Mouse (Mus musculus): Measurements from ENCODE around the gene Galnt17. TPM values are rescaled to one million over a fixed set of nuclear protein-coding genes. Genes with fewer than 3 reads are reported as not detected.

Galnt17 gene
- total and polyA plus RNA-seq, 2 experiments = 0.01 to 0.09 TPM

DNA sequence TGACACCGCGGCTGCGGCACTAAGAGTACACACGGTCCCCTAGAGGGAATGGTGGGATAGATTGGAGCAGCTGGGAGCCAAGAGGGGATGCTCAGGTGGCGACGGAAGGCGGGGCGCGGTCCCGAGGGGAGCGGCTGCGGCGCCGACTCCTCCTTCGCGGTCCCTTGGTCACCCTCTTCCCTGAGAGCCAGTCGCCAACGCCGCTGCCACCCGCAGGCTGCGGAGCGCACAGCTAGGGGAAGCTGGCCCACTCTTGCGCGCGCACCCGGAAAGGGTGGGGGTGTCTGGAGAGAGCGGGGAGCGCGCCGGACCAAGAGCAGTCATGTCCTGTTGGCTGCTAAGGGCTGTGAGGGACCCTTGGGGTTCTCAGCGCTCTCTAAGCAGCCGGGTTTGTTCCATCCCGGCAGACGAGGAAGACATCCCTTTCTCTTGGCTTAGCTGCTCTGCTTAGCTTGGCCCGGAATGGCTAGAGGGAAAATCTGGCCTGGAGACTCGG lies 593 bp downstream of the Galnt17 start:
- Histone ChIP-seq H3K27ac (replicated peaks; ENCODE audit: insufficient read depth, low read depth, low read length) (no peak overlapping the region), H3K79me2 (ENCODE audit: control insufficient read depth, insufficient read depth, low read length) (no peaks in the 10 kb centered on the region), H3K4me3 (ENCODE audit: insufficient read depth, low read depth, low read length) (peak overlapping the region; percentile 47), H3K36me3 (ENCODE audit: control insufficient read depth, insufficient read depth, low read length) (no peaks in the 10 kb centered on the region), H3K9ac (ENCODE audit: low read depth, low read length) (no peak overlapping the region), H3K27me3 (ENCODE audit: control insufficient read depth, insufficient read depth, low read length) (peaks cover 9% of the 10 kb centered on the region), H3K4me1 (ENCODE audit: control insufficient read depth, insufficient read depth, low read length) (no peaks in the 10 kb centered on the region)
- no peak for DNase-seq (ENCODE audit: extremely low read depth, low read depth, low spot score)
- WGBS = 1% methylated on average over 36 of the region's 36 CpGs
- TF ChIP-seq CTCF (IDR thresholded peaks at IDR 0.05; ENCODE audit: low read depth, low read length) (no peak), POLR2A (IDR thresholded peaks at IDR 0.05; ENCODE audit: extremely low read depth, insufficient read depth, low read length) (no peak)

DNA sequence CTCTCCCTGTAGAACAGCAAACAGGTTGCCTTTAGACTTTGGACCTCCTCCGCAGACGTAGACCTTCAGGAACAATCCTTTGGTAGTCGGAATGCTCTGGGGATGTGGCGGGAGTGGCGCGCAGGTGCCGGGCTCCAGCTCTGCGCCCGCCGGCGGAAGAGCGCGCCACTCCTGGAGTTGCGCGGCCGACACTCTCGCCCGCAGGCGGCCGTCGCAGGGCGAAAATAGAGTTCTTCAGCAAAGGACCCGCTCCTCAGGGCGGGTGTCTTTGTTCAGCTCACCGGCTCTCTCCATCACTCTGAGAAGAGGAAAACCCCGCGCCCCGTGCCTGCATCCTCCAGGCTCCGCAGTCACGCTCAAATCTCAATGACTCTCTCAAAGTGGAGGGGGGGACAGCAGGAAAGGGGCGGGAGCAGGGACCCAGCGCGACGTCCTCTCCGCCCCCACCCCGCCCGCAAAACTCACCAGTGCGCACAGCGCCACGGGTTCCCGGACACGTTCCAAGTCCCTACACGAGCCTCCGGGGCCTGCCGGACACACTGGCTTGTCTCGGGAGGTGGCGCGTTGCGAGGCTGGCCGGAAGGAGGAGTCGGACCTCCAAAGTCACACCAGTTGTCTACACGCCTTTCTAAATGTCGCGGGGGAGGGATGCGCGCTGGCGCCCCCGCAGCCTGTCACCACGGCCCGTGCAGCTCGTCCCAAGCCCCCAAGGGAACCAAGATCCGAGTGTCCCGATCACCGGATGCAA lies 1.2 kb downstream of the Galnt17 start:
- no peak overlapping the region for H3K27ac ChIP-seq (replicated peaks; ENCODE audit: insufficient read depth, low read depth, low read length)
- H3K79me2 ChIP-seq (ENCODE audit: control insufficient read depth, insufficient read depth, low read length) = no peaks in the 10 kb centered on the region
- no peak overlapping the region for H3K9ac ChIP-seq (ENCODE audit: low read depth, low read length)
- H3K4me3 ChIP-seq (ENCODE audit: insufficient read depth, low read depth, low read length) = peak overlapping the region; percentile 47
- no peaks in the 10 kb centered on the region for H3K4me1 ChIP-seq (ENCODE audit: control insufficient read depth, insufficient read depth, low read length)
- no peak for TF ChIP-seq CTCF (IDR thresholded peaks at IDR 0.05; ENCODE audit: low read depth, low read length)
- TF ChIP-seq POLR2A (IDR thresholded peaks at IDR 0.05; ENCODE audit: extremely low read depth, insufficient read depth, low read length) = no peak
- whole genome bisulfite sequencing = 2% methylated on average over 64 of the region's 64 CpGs
- no peaks in the 10 kb centered on the region for H3K36me3 ChIP-seq (ENCODE audit: control insufficient read depth, insufficient read depth, low read length)
- no peak for DNase-seq (ENCODE audit: extremely low read depth, low read depth, low spot score)
- peaks cover 9% of the 10 kb centered on the region for H3K27me3 ChIP-seq (ENCODE audit: control insufficient read depth, insufficient read depth, low read length)

- Histone ChIP-seq H3K9ac (ENCODE audit: low read depth, low read length) (no peak overlapping the region), H3K79me2 (ENCODE audit: control insufficient read depth, insufficient read depth, low read length) (no peaks in the 10 kb centered on the region), H3K27ac (replicated peaks; ENCODE audit: insufficient read depth, low read depth, low read length) (no peak overlapping the region), H3K36me3 (ENCODE audit: control insufficient read depth, insufficient read depth, low read length) (no peaks in the 10 kb centered on the region), H3K4me1 (ENCODE audit: control insufficient read depth, insufficient read depth, low read length) (no peaks in the 10 kb centered on the region), H3K4me3 (ENCODE audit: insufficient read depth, low read depth, low read length) (no peak overlapping the region), H3K27me3 (ENCODE audit: control insufficient read depth, insufficient read depth, low read length) (peaks cover 9% of the 10 kb centered on the region)
- 2% methylated on average over 39 of the region's 39 CpGs for WGBS
- no peak for DNase-seq (ENCODE audit: extremely low read depth, low read depth, low spot score)
- no peak for TF ChIP-seq CTCF (IDR thresholded peaks at IDR 0.05; ENCODE audit: low read depth, low read length)
These were observed 1.9 kb downstream of the Galnt17 start for GRCm38 (mm10) chr5:131306321-131306907.

DNA sequence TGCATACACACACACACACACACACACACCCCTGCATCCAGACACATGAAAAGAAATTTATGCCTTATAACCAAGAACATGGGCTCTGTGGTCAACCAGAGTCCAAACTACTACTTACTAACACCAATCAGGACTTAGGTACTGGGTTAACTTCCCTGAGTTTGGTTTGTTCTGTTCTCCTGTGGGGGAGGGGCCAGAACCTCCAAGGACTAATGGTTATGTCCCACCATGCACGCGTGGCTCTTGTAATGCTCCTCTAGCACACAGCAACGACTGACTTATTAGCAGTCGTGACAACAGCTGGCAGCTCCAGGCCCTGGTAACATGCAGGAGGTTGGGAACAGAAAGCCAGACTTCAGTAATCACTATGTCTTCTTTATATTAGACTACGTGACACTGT lies 3.1 kb downstream of the Galnt17 start:
- H3K27me3 ChIP-seq (ENCODE audit: control insufficient read depth, insufficient read depth, low read length) = peaks cover 9% of the 10 kb centered on the region
- H3K36me3 ChIP-seq (ENCODE audit: control insufficient read depth, insufficient read depth, low read length) = no peaks in the 10 kb centered on the region
- no peak for DNase-seq (ENCODE audit: extremely low read depth, low read depth, low spot score)
- no peaks in the 10 kb centered on the region for H3K4me1 ChIP-seq (ENCODE audit: control insufficient read depth, insufficient read depth, low read length)
- no peak overlapping the region for H3K4me3 ChIP-seq (ENCODE audit: insufficient read depth, low read depth, low read length)
- H3K9ac ChIP-seq (ENCODE audit: low read depth, low read length) = no peak overlapping the region
- WGBS = 61% methylated on average over 5 of the region's 5 CpGs
- no peak overlapping the region for H3K27ac ChIP-seq (replicated peaks; ENCODE audit: insufficient read depth, low read depth, low read length)
- H3K79me2 ChIP-seq (ENCODE audit: control insufficient read depth, insufficient read depth, low read length) = no peaks in the 10 kb centered on the region
- TF ChIP-seq CTCF (IDR thresholded peaks at IDR 0.05; ENCODE audit: low read depth, low read length) (no peak), POLR2A (IDR thresholded peaks at IDR 0.05; ENCODE audit: extremely low read depth, insufficient read depth, low read length) (no peak)

DNA sequence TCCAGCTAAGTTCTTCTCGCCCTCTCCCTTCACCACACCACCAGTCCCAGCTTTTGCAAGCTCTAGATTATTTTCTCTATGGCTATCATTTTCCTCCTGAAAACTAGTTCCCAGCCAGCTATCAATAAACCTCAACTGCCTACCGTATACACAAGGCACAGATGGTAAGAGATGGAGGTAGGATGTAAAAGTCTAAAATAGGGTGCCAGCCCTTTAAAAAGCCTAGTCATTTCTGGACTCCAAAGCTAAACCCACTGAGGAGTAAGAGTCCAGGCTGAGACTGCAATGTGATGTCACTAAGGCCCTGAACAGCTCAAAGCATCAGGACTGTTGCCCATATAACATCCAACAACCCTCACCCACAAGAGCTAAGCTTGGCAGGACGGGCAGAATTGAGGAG lies 6.8 kb downstream of the Galnt17 start:
- H3K4me1 ChIP-seq (ENCODE audit: control insufficient read depth, insufficient read depth, low read length) = no peaks in the 10 kb centered on the region
- H3K27me3 ChIP-seq (ENCODE audit: control insufficient read depth, insufficient read depth, low read length) = no peaks in the 10 kb centered on the region
- H3K27ac ChIP-seq (replicated peaks; ENCODE audit: insufficient read depth, low read depth, low read length) = no peak overlapping the region
- H3K4me3 ChIP-seq (ENCODE audit: insufficient read depth, low read depth, low read length) = no peak overlapping the region
- WGBS = 82% methylated on average over 3 of the region's 3 CpGs
- no peaks in the 10 kb centered on the region for H3K79me2 ChIP-seq (ENCODE audit: control insufficient read depth, insufficient read depth, low read length)
- H3K36me3 ChIP-seq (ENCODE audit: control insufficient read depth, insufficient read depth, low read length) = no peaks in the 10 kb centered on the region
- no peak for TF ChIP-seq CTCF (IDR thresholded peaks at IDR 0.05; ENCODE audit: low read depth, low read length)
- no peak for DNase-seq (ENCODE audit: extremely low read depth, low read depth, low spot score)
- H3K9ac ChIP-seq (ENCODE audit: low read depth, low read length) = no peak overlapping the region

All from liver, adult 2 months (tissue).